Mouse (Mus musculus) left cerebral cortex, postnatal 25 days (tissue): ENCODE measurements around the gene Ei24. TPM values are rescaled to one million over a fixed set of nuclear protein-coding genes. Genes with fewer than 3 reads are reported as not detected.

Experiments used
- DNase-seq, 2 experiments: peaks; one replicate each; pipeline ENCODE4 v3.0.0; 2022; ENCODE audit warnings: low spot score in 2 of 2, mixed read lengths in 1 of 2
- intact Hi-C: fragments of 180-260 bp; cut with DNase I; formaldehyde crosslinking; loops from one replicate; pipeline ENCODE4 v1.15.1; 2025
- total RNA-seq, 2 experiments: library from RNA; stranded (reverse); gene quantifications; 2 replicates each; pipeline ENCODE4 v1.2.3; 2021

The Ei24 gene
- total RNA-seq, 2 experiments from 2014 or later = 108 to 118 TPM

GRCm38 (mm10) chr9:36796224-36796623 lies 969 bp downstream of the Ei24 start:
- peak in 1 of 2 experiments; percentile 4 for DNase-seq
- intact Hi-C loops = loop anchor here (2.0 to 5.0 kb wide), 2 partner anchors 37 to 71 kb away; no protein-coding TSS in a partner anchor

DNA sequence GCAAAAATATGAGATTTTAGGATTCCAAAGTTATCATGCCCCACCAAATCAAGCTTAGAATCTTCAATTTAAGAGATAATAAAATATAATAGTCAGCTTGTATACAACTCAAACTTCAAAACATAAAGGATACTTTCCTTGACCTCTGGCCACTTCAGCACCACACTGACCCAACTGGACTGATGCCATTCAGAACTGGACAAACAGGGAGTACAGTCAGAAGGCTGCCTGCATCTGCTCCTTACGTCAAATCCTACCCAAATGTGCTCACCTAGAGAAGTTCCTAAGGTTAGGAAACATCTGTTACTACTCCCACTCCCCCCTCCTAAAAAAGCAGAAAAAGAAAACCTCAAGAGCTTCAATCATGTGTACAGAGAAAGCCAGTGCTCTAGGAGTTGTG lies 1.6 kb downstream of the Ei24 start:
- intact Hi-C loops = loop anchor here (5.0 kb wide), 1 partner anchor 72 kb away; no protein-coding TSS in a partner anchor
- no peak for DNase-seq

GRCm38 (mm10) chr9:36794487-36794886 lies 2.7 kb downstream of the Ei24 start:
- no peak for DNase-seq
- intact Hi-C loops = no loop called here

DNA sequence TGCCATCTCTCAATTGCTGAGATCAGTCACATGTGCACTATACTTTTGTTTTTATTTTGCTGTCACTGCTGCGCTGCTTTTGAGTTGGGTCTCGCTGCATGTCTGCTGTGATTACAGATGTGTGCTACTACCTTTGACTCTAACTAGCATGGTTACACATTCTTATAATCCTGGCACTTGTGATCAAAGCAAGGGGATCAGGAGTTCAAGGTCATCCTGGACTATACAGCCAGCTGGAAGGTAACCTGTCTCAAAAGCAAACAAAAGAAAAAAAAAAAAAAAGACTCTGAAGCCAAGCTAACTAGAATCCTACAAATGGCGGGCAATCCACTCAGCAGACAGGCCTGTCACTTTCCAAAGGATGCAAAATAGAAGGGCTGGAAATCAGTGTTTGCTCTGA lies 5.0 kb downstream of the Ei24 start:
- no peak for DNase-seq
- intact Hi-C loops = no loop called here

DNA sequence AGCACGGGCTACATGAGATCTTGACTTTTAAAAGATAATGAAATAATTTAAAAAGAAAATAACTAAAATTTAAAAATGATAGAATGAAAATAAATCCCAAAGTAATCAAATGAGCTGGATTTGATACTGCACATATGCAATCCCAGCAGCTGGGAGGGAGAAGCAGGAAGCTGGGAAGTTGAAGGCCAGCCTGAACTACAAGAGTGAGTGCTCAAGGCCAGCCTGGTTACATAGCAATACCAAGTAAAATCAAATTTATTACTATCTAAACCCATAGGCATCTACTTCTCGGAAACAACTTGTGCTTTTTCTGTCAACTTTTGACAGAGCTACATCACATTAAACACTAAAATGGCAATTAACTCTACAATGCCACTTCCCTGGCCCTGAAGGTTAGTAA lies 13.3 kb downstream of the Ei24 start:
- no peak for DNase-seq
- intact Hi-C loops = no loop called here

- no peak for DNase-seq
- intact Hi-C loops = no loop called here
These were observed 28.2 kb downstream of the Ei24 start for GRCm38 (mm10) chr9:36769048-36769413.

GRCm38 (mm10) chr9:36768156-36769047 lies 28.8 kb downstream of the Ei24 start:
- DNase-seq = no peak
- intact Hi-C loops = no loop called here

- intact Hi-C loops = loop anchor here (2.0 kb wide), 1 partner anchor 41 kb away; the partner anchor contains the start of gene Chek1
- DNase-seq = peak; percentile 99 to 100
These were observed 29.7 kb downstream of the Ei24 start, which contains the start of gene Stt3a for GRCm38 (mm10) chr9:36767203-36768143. TSS of gene Stt3a (minus strand) at chr9:36767679.

GRCm38 (mm10) chr9:36764378-36764777 lies 32.8 kb downstream of the Ei24 start:
- intact Hi-C loops = no loop called here
- no peak for DNase-seq

Other genes starting within 250 kb of the Ei24 start
- not detected for gene Gm17689, start 214.8 kb downstream of the Ei24 start, total RNA-seq
- not detected for gene A630095E13Rik, start 154.0 kb downstream of the Ei24 start, total RNA-seq
- gene Acrv1, start 104.2 kb downstream of the Ei24 start, total RNA-seq = not detected
- 1 to 10 TPM; 2.1 to 2.4 TPM for gene Chek1, start 70.3 kb downstream of the Ei24 start, total RNA-seq
- gene Stt3a, start 29.7 kb downstream of the Ei24 start, total RNA-seq = 10 to 100 TPM; 73.8 to 75.8 TPM
- gene Fez1, start 24.5 kb upstream of the Ei24 start, total RNA-seq = 100 to 1,000 TPM; 286 to 301 TPM